Mouse (Mus musculus) adrenal gland (tissue): Measurements from ENCODE around the gene Ift43.

Source experiments
- intact Hi-C: fragments of 180-260 bp; cut with DNase I; formaldehyde crosslinking; loops from one replicate; pipeline ENCODE4 v1.15.1; 2025

The Ift43 gene

GRCm38 (mm10) chr12:86124016-86124415, 41.7 kb downstream of the Ift43 start:
- intact Hi-C loops, result no loop called here

GRCm38 (mm10) chr12:86128122-86128521, 45.8 kb downstream of the Ift43 start:
- intact Hi-C loops, result no loop called here

- intact Hi-C loops, result no loop called here
Measured at GRCm38 (mm10) chr12:86129005-86129404, 46.7 kb downstream of the Ift43 start.

- intact Hi-C loops, result loop anchor here (5.0 kb wide), 1 partner anchor 173 kb away; no protein-coding TSS in a partner anchor
Measured at GRCm38 (mm10) chr12:86129696-86130095, 47.4 kb downstream of the Ift43 start.

GRCm38 (mm10) chr12:86132799-86133198, 50.5 kb downstream of the Ift43 start:
- intact Hi-C loops, result loop anchor here (2.0 to 5.0 kb wide), 3 partner anchors 170 to 482 kb away; no protein-coding TSS in a partner anchor

GRCm38 (mm10) chr12:86135691-86136090, 53.4 kb downstream of the Ift43 start:
- intact Hi-C loops, result no loop called here

- intact Hi-C loops, result no loop called here
Measured at GRCm38 (mm10) chr12:86138696-86139095, 56.4 kb downstream of the Ift43 start.

- intact Hi-C loops, result no loop called here
Measured at GRCm38 (mm10) chr12:86142389-86142788, 60.0 kb downstream of the Ift43 start.

- intact Hi-C loops, result no loop called here
Measured at GRCm38 (mm10) chr12:86146246-86146645, 63.9 kb downstream of the Ift43 start.

GRCm38 (mm10) chr12:86148271-86148670, 65.9 kb downstream of the Ift43 start:
- intact Hi-C loops, result no loop called here

GRCm38 (mm10) chr12:86149087-86149486, 66.7 kb downstream of the Ift43 start:
- intact Hi-C loops, result no loop called here

GRCm38 (mm10) chr12:86151941-86152340, 69.6 kb downstream of the Ift43 start:
- intact Hi-C loops, result no loop called here

GRCm38 (mm10) chr12:86153213-86153957, 71.0 kb downstream of the Ift43 start:
- intact Hi-C loops, result no loop called here

- intact Hi-C loops, result no loop called here
Measured at GRCm38 (mm10) chr12:86155176-86155575, 72.8 kb downstream of the Ift43 start.

GRCm38 (mm10) chr12:86157166-86157565, 74.8 kb downstream of the Ift43 start:
- intact Hi-C loops, result no loop called here

GRCm38 (mm10) chr12:86157894-86158444, 75.6 kb downstream of the Ift43 start:
- intact Hi-C loops, result no loop called here

- intact Hi-C loops, result no loop called here
Measured at GRCm38 (mm10) chr12:86158689-86159483, 76.5 kb downstream of the Ift43 start.

GRCm38 (mm10) chr12:86161436-86161835, 79.1 kb downstream of the Ift43 start:
- intact Hi-C loops, result no loop called here

- intact Hi-C loops, result no loop called here
Measured at GRCm38 (mm10) chr12:86161942-86162341, 79.6 kb downstream of the Ift43 start.

GRCm38 (mm10) chr12:86162890-86163816, 80.8 kb downstream of the Ift43 start:
- intact Hi-C loops, result no loop called here

GRCm38 (mm10) chr12:86166244-86166643, 83.9 kb downstream of the Ift43 start:
- intact Hi-C loops, result no loop called here
